Mouse (Mus musculus) limb, embryonic 11.5 days (tissue): Measurements from ENCODE around the gene Nfkb1. TPM values are rescaled to one million over a fixed set of nuclear protein-coding genes. Genes with fewer than 3 reads are reported as not detected.
A peak's percentile ranks its signal among the peaks of the same experiment; 100 is the strongest.

Experiments used
- ATAC-seq: fragments of 200-750 bp; cut with Nextera tagmentation; 2 replicates; pipeline ENCODE4 v1.8.0; 2017; ENCODE audit warnings: low read depth; ENCODE audit not compliant: insufficient number of reproducible peaks, low FRiP score, low TSS enrichment
- DNase-seq: peaks from one replicate; pipeline ENCODE4 v3.0.0-alpha.2; 2015; ENCODE audit warnings: low spot score
- H3K27ac ChIP-seq: fragments of 300-500 bp; sonication (generic); replicated peaks from 2 replicates; pipeline ENCODE4 v1.5.1; 2014; ENCODE audit warnings: low read depth, mild to moderate bottlenecking, low read length
- H3K27me3 ChIP-seq: fragments of 300-500 bp; sonication (generic); 2 replicates; pipeline ENCODE4 v1.6.1; 2014; ENCODE audit warnings: mild to moderate bottlenecking, low read length, mixed read lengths; ENCODE audit not compliant: control insufficient read depth, insufficient read depth
- H3K36me3 ChIP-seq: fragments of 300-500 bp; sonication (generic); 2 replicates; pipeline ENCODE4 v1.6.1; 2014; ENCODE audit warnings: mild to moderate bottlenecking, low read length, moderate library complexity, mixed read lengths; ENCODE audit not compliant: control insufficient read depth, insufficient read depth
- H3K4me1 ChIP-seq: fragments of 300-500 bp; sonication (generic); 2 replicates; pipeline ENCODE4 v1.6.1; 2014; ENCODE audit warnings: low read length, mixed read lengths; ENCODE audit not compliant: control insufficient read depth, insufficient read depth
- H3K4me2 ChIP-seq: fragments of 300-500 bp; sonication (generic); 2 replicates; pipeline ENCODE4 v1.6.1; 2014; ENCODE audit warnings: low read depth, mild to moderate bottlenecking, moderate library complexity; ENCODE audit not compliant: severe bottlenecking
- H3K4me3 ChIP-seq: fragments of 300-500 bp; sonication (generic); 2 replicates; pipeline ENCODE4 v1.5.1; 2014; ENCODE audit warnings: low read depth, low read length
- H3K9ac ChIP-seq: fragments of 300-500 bp; sonication (generic); 2 replicates; pipeline ENCODE4 v1.6.1; 2014; ENCODE audit warnings: mild to moderate bottlenecking, low read length
- H3K9me3 ChIP-seq: fragments of 300-500 bp; sonication (generic); 2 replicates; pipeline ENCODE4 v1.6.1; 2016; ENCODE audit warnings: low read length; ENCODE audit not compliant: control insufficient read depth
- WGBS: fragments of 180-500 bp; shearing (Covaris S2); extraction: QIAGEN DNeasy Blood & Tissue Kit; methylation state at CpG from one replicate; pipeline ENCODE4 v1.1.7; 2014; 5-methylcytosine and 5-hydroxymethylcytosine counted together
- polyA plus RNA-seq: library from polyadenylated mRNA; unstranded; fragments of >200 nt; fragmentation: Nextera tagmentation; extraction: Ambion mirVana; gene quantifications from 2 replicates; pipeline ENCODE4 v1.2.1, GENCODE M21; 2014

Nfkb1 gene
- polyA plus RNA-seq, 1 experiment from 2014 or later: 13.3 TPM

- 94% methylated on average over 4 of the region's 4 CpGs for WGBS
Measured at GRCm38 (mm10) chr3:135711613-135712012, 20.3 kb upstream of the Nfkb1 start.

GRCm38 (mm10) chr3:135711040-135711570, 19.8 kb upstream of the Nfkb1 start:
- no peak overlapping the region for H3K27ac ChIP-seq
- H3K4me2 ChIP-seq: no peak overlapping the region
- H3K9me3 ChIP-seq: no peaks in the 10 kb centered on the region
- DNase-seq: no peak
- 93% methylated on average over 9 of the region's 9 CpGs for WGBS
- H3K4me3 ChIP-seq: no peak overlapping the region
- H3K4me1 ChIP-seq: no peaks in the 10 kb centered on the region
- H3K36me3 ChIP-seq: no peaks in the 10 kb centered on the region
- no peak for ATAC-seq
- no peaks in the 10 kb centered on the region for H3K27me3 ChIP-seq
- no peak overlapping the region for H3K9ac ChIP-seq

More at GRCm38 (mm10) chr3:135711613-135712012, 20.3 kb upstream of the Nfkb1 start:
- ATAC-seq: no peak
- Histone ChIP-seq H3K4me3 (no peak overlapping the region), H3K4me2 (no peak overlapping the region), H3K27me3 (no peaks in the 10 kb centered on the region), H3K36me3 (no peaks in the 10 kb centered on the region), H3K9me3 (no peaks in the 10 kb centered on the region), H3K4me1 (no peaks in the 10 kb centered on the region), H3K27ac (no peak overlapping the region), H3K9ac (no peak overlapping the region)
- DNase-seq: no peak

- Histone ChIP-seq H3K4me2 (no peak overlapping the region), H3K9me3 (no peaks in the 10 kb centered on the region), H3K27ac (no peak overlapping the region), H3K9ac (no peak overlapping the region), H3K4me3 (no peak overlapping the region), H3K36me3 (no peaks in the 10 kb centered on the region), H3K27me3 (no peaks in the 10 kb centered on the region), H3K4me1 (0 out of 2 replicates have a peak, but pooled peaks cover 3% of the 10 kb centered on the region)
- ATAC-seq: no peak
- DNase-seq: no peak
- 72% methylated on average over 2 of the region's 2 CpGs for WGBS
Measured at GRCm38 (mm10) chr3:135703307-135703706, 12.0 kb upstream of the Nfkb1 start.

- no peak overlapping the region for H3K27ac ChIP-seq
- no peaks in the 10 kb centered on the region for H3K9me3 ChIP-seq
- no peaks in the 10 kb centered on the region for H3K27me3 ChIP-seq
- H3K9ac ChIP-seq: no peak overlapping the region
- no peak overlapping the region for H3K4me2 ChIP-seq
- peak; percentile 0 for DNase-seq
- ATAC-seq: no peak
- no peaks in the 10 kb centered on the region for H3K36me3 ChIP-seq
- H3K4me1 ChIP-seq: 0 out of 2 replicates have a peak, but pooled peaks cover 3% of the 10 kb centered on the region
- H3K4me3 ChIP-seq: no peak overlapping the region
- WGBS: 88% methylated on average over 5 of the region's 5 CpGs
Measured at GRCm38 (mm10) chr3:135702658-135703057, 11.3 kb upstream of the Nfkb1 start.

GRCm38 (mm10) chr3:135699523-135700264, 8.3 kb upstream of the Nfkb1 start:
- ATAC-seq: no peak
- 64% methylated on average over 10 of the region's 10 CpGs for WGBS

GRCm38 (mm10) chr3:135698466-135698975, 7.2 kb upstream of the Nfkb1 start:
- Histone ChIP-seq H3K36me3 (no peaks in the 10 kb centered on the region), H3K27me3 (no peaks in the 10 kb centered on the region), H3K9ac (no peak overlapping the region), H3K27ac (no peak overlapping the region), H3K9me3 (no peaks in the 10 kb centered on the region), H3K4me2 (no peak overlapping the region), H3K4me3 (no peak overlapping the region), H3K4me1 (0 out of 2 replicates have a peak, but pooled peaks cover 3% of the 10 kb centered on the region)
- ATAC-seq: no peak
- DNase-seq: no peak
- 56% methylated on average over 12 of the region's 12 CpGs for WGBS

More at GRCm38 (mm10) chr3:135699523-135700264, 8.3 kb upstream of the Nfkb1 start:
- Histone ChIP-seq H3K9ac (no peak overlapping the region), H3K4me3 (no peak overlapping the region), H3K36me3 (no peaks in the 10 kb centered on the region), H3K27me3 (no peaks in the 10 kb centered on the region), H3K9me3 (no peaks in the 10 kb centered on the region), H3K27ac (no peak overlapping the region), H3K4me2 (no peak overlapping the region), H3K4me1 (0 out of 2 replicates have a peak, but pooled peaks cover 3% of the 10 kb centered on the region)
- DNase-seq: no peak

GRCm38 (mm10) chr3:135696262-135696661, 4.9 kb upstream of the Nfkb1 start:
- Histone ChIP-seq H3K4me1 (peaks cover 3% of the 10 kb centered on the region; the same call in 1 of the 2 replicates), H3K9me3 (no peaks in the 10 kb centered on the region), H3K36me3 (no peaks in the 10 kb centered on the region), H3K4me2 (no peak overlapping the region), H3K27me3 (no peaks in the 10 kb centered on the region), H3K4me3 (no peak overlapping the region), H3K9ac (no peak overlapping the region), H3K27ac (no peak overlapping the region)
- ATAC-seq: no peak
- DNase-seq: no peak
- 78% methylated on average over 8 of the region's 8 CpGs for WGBS

- Histone ChIP-seq H3K27me3 (no peaks in the 10 kb centered on the region), H3K27ac (no peak overlapping the region), H3K4me1 (no peaks in the 10 kb centered on the region; the same call in 1 of the 2 replicates), H3K36me3 (no peaks in the 10 kb centered on the region), H3K9me3 (no peaks in the 10 kb centered on the region), H3K4me2 (no peak overlapping the region), H3K9ac (no peak overlapping the region), H3K4me3 (no peak overlapping the region)
- 44% methylated on average over 3 of the region's 3 CpGs for WGBS
- no peak for DNase-seq
- no peak for ATAC-seq
Measured at GRCm38 (mm10) chr3:135692999-135693398, 1.7 kb upstream of the Nfkb1 start.
